ENCODE assay signal across 20 mouse cellular contexts in the genomic region with DNA sequence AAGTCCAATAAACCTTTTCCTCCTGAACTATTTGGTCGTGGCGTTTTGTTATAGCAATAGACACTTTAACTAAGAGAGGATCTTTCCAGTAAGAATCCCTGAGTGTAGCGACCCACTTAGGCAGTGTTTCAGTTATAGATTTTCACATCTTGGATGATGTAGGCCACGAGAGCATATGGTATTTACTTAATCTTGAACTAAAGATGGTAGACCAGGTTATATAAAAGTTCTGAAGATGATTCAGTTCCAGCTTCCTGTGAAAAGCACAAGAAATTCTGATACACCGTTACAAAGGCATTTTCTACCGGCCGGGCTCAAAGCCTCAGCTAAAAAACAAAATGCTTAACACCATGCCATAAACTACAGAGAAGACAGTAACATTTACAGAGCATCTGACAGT. TPM values are rescaled to one million over a fixed set of nuclear protein-coding genes. Genes with fewer than 3 reads are reported as not detected.
DNase-seq lines count a peak whose midpoint lies in the region; ATAC-seq lines count a peak whose summit lies in the region.
"Had no signal": no experiment of that assay in that cellular context is flagged by ENCODE, and none has a peak within 500 bp of the region (broad histone marks: within the 10 kb centered on the region; RNA-seq: fewer than 3 reads in every experiment).

No protein-coding gene starts in this region.

- no peak for DNase-seq in frontal cortex, postnatal 25 days (ENCODE audit: low spot score in 2 of 2)
- peak; percentile 19 to 84 for DNase-seq in left cerebral cortex, postnatal 25 days (ENCODE audit: low spot score in 2 of 2)
- DNase-seq in left cerebral cortex, postnatal 14 days (ENCODE audit: low spot score in 2 of 2) = no peak
- peak; percentile 67 for DNase-seq in brain, adult 2 months (ENCODE audit: low read depth, low spot score)
- DNase-seq in telencephalon, adult 2 months (ENCODE audit: low read depth, low spot score) = peak; percentile 78
- DNase-seq in c-Kit-positive CD71-positive TER-119-positive erythroid progenitor cells, embryonic 14.5 days (ENCODE audit: low spot score) = no peak
- DNase-seq: adrenal gland, adult 8-10 months; adrenal gland, postnatal 14 days; adrenal gland, postnatal 36 days; B cell, adult 2 months; cerebellum, adult 11-12 months; cerebellum, adult 2 months; cerebellum, adult 9-10 months; cerebellum, postnatal 14 days; cerebellum, postnatal 36 days; forebrain, postnatal 0 days had no signal

- peak; percentile 93 for ATAC-seq in frontal cortex, adult (ENCODE audit: low TSS enrichment)
- ATAC-seq: forebrain, embryonic 13.5 days; forebrain, embryonic 15.5 days; forebrain, postnatal 0 days; Patski had no signal

- intact Hi-C loops in left cerebral cortex, postnatal 25 days (cut with DNase I) = loop anchor here (2.0 kb wide), 1 partner anchor 49 kb away; no protein-coding TSS in a partner anchor
- intact Hi-C loops in left cerebral cortex, postnatal 14 days (cut with DNase I) = no loop called here

RNA-seq across cellular contexts. Expression of gene Creb1, which starts 18.3 kb away (rescaled TPM):
- 10 to 100 TPM; 54.4 to 58.0 TPM for total RNA-seq in left cerebral cortex, postnatal 25 days (2021)
- total RNA-seq in left cerebral cortex, postnatal 14 days (2021) = 10 to 100 TPM; 48.1 to 48.8 TPM

Comparison
In these comparisons a context has a peak if more than half of its experiments do, and no peak if none do; other contexts are left out.
1. DNase-seq: peak in left cerebral cortex, postnatal 25 days (2 of 2), brain, adult 2 months (single experiment) and telencephalon, adult 2 months (single experiment); none in frontal cortex, postnatal 25 days (0 of 2), left cerebral cortex, postnatal 14 days (0 of 2) and c-Kit-positive CD71-positive TER-119-positive erythroid progenitor cells, embryonic 14.5 days (single experiment).